Mouse (Mus musculus) small intestine, adult 2 months (tissue): ENCODE data around the gene Ubxn2a.

Experiments used
- CTCF ChIP-seq: fragments of 200-500 bp; IDR thresholded peaks from 2 replicates; pipeline ENCODE4 v1.5.1; 2012; ENCODE audit warnings: low read depth, mild to moderate bottlenecking, control low read depth, inconsistent platforms, low read length, moderate library complexity, mixed read lengths; ENCODE audit not compliant: insufficient replicate concordance, insufficient read length; ENCODE audit errors: extremely low read depth
- POLR2A ChIP-seq: fragments of 200-500 bp; IDR thresholded peaks from 2 replicates; pipeline ENCODE4 v1.6.1; 2012; ENCODE audit warnings: low read depth, mild to moderate bottlenecking, control low read depth, inconsistent platforms, low read length, moderate library complexity

- TF ChIP-seq CTCF (no peak), POLR2A (no peak)
Observed at GRCm38 (mm10) chr12:4873531-4873930, 34.0 kb downstream of the Ubxn2a start.
